Mouse (Mus musculus) urinary bladder, postnatal 25 days (tissue): ENCODE data around the gene Arl15.
A peak's percentile ranks its signal among the peaks of the same experiment; 100 is the strongest.

Experiments used
- DNase-seq: peaks from one replicate; pipeline ENCODE4 v3.0.0; 2022; ENCODE audit warnings: low spot score

Arl15 gene

DNA sequence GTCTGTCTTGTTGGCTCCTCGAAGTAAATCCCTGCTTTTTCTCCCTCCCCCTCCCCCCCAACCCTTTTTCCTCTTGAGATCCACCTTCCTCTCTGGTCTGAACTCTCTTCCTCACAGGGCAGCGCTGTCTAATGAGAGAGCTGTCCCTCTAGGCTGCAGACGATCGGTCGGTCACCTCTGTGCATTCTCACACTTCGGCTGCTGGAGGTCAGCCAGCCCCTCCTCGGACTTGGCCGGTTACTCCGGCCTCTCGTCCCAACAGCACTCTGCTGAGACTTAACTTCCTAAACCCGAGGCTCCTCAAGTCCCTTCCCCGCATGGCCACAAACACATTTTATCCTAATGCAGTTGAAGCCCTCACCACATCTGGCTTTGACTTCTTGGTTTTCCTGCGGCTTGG lies 77.5 kb downstream of the Arl15 start:
- peak; percentile 35 for DNase-seq

- no peak for DNase-seq
Observed at GRCm38 (mm10) chr13:113875724-113876123, 81.4 kb downstream of the Arl15 start.

GRCm38 (mm10) chr13:113877420-113877819 lies 83.1 kb downstream of the Arl15 start:
- DNase-seq = peak; percentile 49

DNA sequence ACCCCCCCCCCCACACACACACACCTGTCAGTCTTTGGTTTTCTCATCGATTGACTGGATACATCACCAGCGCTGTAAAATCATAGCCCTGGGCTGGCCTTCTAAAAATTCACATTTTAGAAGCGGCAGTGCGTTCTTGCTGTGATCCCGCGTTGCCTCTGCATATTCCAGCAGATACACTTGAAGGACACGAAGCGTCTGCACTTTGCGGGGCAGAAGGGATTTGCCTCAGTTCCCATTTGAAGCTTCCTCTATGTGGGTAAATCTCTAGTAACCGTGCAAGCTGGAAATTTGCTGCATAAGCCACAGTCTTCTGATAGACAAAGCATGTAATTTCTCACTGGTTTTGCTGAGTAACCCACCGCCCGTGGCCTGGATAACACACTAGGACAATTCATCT lies 84.3 kb downstream of the Arl15 start:
- DNase-seq = no peak

- no peak for DNase-seq
Observed at GRCm38 (mm10) chr13:113879651-113880327, 85.5 kb downstream of the Arl15 start.

DNA sequence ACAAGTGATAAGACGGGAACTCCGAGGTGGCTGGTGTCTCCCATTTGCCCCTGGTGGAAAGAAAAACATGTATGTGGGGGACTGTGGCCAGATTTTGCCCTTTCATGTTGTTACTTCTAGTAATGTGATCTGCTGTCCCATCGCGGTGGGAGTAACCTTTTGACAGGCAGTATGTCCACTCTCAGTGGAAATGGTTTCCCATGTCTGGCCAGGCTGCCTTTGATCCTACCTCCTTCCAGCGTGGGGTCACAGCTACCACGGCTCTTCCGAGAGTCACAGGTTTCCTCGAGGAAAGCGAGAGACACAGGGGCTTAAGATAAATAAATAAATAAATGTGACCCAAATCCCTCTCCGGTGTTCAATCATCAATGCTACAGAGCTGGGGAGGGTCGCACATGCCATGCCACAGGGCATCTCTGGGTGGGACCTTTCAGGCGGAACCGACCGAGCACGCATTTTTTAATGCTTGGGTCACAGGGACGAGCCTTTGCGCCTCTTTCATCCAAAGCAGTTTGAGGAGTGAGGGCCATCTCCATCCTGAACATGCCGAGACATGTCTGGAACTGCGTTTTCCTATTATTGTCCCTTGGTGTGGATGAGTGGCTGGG lies 86.4 kb downstream of the Arl15 start:
- DNase-seq = no peak

- DNase-seq = no peak
Observed at GRCm38 (mm10) chr13:113882959-113883358, 88.7 kb downstream of the Arl15 start.

DNA sequence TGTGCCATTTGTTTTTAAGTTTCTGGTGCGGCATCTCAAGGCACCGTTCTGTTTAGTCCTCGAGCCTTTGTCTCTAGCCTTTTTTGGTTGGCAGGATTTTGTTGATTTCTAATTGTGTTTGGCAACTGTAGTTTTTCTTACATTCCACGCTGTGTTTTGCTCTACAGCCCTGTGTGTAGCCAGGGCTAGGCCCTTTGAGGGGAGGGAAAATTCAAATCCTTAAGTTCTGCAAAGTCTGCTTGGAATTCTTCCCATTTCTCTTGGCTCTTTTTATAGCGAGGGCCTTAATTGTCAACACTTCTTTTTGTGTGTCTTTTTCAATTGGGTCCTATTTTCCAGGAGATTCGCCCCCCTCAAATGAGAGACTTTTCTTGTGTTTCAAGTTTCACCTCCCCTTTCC lies 92.8 kb downstream of the Arl15 start:
- DNase-seq = no peak

GRCm38 (mm10) chr13:113888126-113888525 lies 93.8 kb downstream of the Arl15 start:
- no peak for DNase-seq

- no peak for DNase-seq
Observed at GRCm38 (mm10) chr13:113888704-113889103, 94.4 kb downstream of the Arl15 start.

GRCm38 (mm10) chr13:113889140-113890055 lies 95.1 kb downstream of the Arl15 start:
- no peak for DNase-seq

DNA sequence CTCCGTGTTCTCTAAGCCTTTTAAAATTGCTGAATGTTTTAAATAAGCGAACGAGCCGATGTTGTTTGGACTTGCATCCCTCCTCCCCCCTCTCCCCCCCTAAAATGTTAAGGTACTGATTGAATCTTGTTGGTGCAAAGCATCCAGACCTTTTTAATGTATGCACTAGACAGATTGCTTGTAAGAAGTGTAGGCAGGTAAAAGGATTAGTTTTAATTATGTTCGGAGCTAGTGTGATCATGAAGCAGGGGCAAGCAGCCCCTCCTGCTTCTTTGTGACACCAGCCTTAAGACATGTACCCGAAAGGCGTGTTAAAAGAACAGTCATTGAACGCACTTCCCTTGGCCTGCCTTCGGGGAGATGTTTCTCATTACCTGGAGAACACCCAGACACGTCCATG lies 102.4 kb downstream of the Arl15 start:
- DNase-seq = no peak

- DNase-seq = no peak
Observed at GRCm38 (mm10) chr13:113897498-113897897, 103.2 kb downstream of the Arl15 start.

DNA sequence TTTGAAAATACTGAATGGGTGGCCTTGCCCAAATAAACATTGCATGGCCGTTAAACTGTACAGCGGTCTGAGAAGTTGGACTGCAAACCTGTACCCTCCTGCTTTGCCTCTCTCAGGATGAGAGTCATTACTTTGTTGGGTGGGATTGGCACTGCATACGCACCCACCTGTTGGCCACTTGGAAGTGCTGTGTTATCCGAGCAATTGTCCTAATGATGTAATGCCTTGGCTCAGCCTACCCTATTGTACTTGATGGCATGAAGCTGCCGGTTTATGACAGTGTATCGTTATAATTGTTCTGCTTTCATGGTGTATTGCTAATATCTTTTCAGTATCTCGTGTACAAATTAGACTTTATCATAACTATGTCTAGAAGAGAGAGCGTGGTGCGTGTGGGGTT lies 103.6 kb downstream of the Arl15 start:
- DNase-seq = no peak

DNA sequence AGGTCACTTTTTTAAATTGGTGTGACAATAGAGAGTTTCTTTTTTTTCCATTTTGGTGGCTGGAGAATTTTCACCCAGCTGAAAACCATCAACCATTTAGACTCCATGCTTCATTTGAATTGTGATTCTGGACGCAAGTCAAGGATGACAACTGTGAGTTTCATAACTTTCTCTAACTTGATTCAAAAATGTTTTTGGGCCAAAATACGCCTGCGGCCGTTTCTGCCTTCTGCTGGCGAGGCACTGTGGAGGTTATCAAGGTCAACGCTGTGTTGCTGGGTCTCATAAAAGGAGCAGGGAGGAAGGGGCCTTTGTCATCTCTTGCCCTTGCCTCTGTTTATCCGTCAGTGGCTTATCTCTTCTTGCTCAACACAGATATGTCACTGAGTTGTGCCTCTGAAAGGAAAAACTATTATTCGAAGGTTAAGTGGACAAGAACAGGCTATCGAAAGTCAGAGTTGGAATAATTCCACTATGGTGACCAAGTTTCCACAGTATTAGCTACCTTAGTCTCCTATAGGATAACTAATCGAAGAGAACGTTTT lies 106.8 kb downstream of the Arl15 start:
- no peak for DNase-seq

DNA sequence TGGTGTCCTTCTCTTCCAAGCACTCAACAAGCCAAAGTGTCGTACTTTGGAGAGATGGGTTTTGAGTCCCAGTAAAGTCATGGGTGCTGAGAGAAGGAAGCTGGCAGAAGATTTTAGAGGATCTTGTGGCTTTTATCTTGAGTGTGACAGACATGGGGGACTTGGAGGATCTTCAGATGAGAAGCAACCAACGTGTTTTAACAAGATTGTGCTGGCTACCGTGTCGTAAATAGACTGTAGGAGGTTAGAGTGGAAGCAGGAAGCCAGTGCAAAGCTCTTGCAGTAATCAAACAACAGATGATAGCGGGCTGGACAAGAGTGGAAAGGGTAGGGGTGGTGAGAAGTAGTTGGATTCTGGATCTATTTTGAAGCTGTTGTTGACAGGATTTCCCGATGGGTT lies 109.0 kb downstream of the Arl15 start:
- no peak for DNase-seq

GRCm38 (mm10) chr13:113911986-113912519 lies 117.7 kb downstream of the Arl15 start:
- DNase-seq = no peak

GRCm38 (mm10) chr13:113914551-113914971 lies 120.3 kb downstream of the Arl15 start:
- DNase-seq = no peak

DNA sequence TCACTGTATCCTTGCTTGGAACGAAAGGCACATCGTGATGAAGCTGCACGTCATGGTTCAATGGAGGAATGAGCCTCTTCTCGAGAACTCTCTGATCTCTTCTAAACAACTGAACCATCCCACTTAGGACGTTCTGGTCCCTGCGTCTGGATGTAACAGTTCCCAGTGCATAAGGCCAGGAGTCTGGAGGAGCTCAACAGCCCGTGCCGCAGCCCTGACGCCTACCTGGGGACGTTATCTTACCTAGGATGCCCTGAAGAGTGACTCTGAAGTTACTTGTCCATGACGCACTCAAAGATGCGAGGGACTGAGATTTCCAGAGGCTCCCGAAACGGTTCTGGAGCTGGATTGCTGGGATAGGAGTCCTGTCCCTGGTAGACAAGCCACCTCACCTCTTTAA lies 121.4 kb downstream of the Arl15 start:
- no peak for DNase-seq

GRCm38 (mm10) chr13:113916761-113917160 lies 122.5 kb downstream of the Arl15 start:
- DNase-seq = no peak

DNA sequence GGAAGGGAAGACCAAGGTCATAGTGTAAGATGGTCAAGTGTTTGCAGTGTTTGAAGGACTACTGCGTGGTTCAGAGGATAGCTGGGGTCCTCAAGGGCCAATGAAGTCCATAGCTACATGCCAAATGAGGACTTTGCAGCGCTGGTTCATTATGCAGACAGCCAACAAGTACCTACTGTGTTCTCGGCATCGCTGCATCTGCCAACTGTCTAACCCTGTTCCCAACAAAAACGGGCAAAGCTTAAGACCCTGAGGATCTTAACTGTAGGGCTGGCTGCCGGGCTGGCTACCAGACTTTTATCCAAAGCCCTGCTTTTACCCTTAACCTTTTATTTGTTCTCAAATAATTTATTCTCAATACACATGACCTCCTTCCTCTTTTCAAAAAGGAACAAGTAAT lies 123.1 kb downstream of the Arl15 start:
- no peak for DNase-seq

DNA sequence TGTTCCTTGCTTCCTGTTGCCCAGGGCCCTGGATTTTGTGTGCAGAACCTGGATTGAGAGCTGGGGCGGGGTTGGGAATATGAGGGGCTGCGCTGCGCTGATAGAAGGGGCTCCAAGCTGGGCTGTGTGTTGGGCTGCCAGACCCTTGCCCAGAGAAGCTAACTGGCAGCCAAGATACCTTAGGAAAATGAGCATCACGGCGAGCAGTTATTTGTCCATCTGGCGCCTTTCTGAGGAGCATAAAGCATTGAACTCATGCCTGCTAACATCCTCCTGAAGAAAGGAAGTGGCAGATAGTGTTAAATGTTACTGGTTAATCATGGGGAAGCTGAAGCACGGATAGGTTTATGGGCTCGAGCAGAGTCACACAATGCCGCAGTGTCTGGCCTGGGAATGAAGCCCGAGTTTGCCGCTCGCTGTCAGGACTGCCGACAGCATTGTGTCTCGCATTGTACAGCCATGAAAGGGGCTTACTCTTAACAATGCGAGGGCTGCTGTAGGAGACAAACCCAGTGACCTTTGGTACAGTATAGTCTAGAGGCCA lies 123.6 kb downstream of the Arl15 start:
- no peak for DNase-seq
